Mouse (Mus musculus) testis, adult 2 months (tissue): ENCODE measurements around the gene Mat2a. TPM values are rescaled to one million over a fixed set of nuclear protein-coding genes. Genes with fewer than 3 reads are reported as not detected.
A peak's percentile ranks its signal among the peaks of the same experiment; 100 is the strongest.

Source experiments
- H3K27ac ChIP-seq: fragments of 200-500 bp; 2 replicates; pipeline ENCODE4 v1.5.1; 2012; ENCODE audit warnings: low read depth, low read length; ENCODE audit not compliant: control insufficient read depth, insufficient read depth
- H3K27me3 ChIP-seq: fragments of 200-500 bp; 2 replicates; pipeline ENCODE4 v1.6.1; 2012; ENCODE audit warnings: mild to moderate bottlenecking, low read length, moderate library complexity; ENCODE audit not compliant: control insufficient read depth, insufficient read depth
- H3K36me3 ChIP-seq: fragments of 200-500 bp; 2 replicates; pipeline ENCODE4 v1.6.1; 2012; ENCODE audit warnings: mild to moderate bottlenecking, low read length; ENCODE audit not compliant: control insufficient read depth, insufficient read depth
- H3K4me1 ChIP-seq: fragments of 200-500 bp; 2 replicates; pipeline ENCODE4 v1.6.1; 2012; ENCODE audit warnings: low read length; ENCODE audit not compliant: control insufficient read depth, insufficient read depth
- H3K4me3 ChIP-seq: fragments of 200-500 bp; 2 replicates; pipeline ENCODE4 v1.5.1; 2012; ENCODE audit warnings: low read depth, mild to moderate bottlenecking, low read length, moderate library complexity, mixed read lengths; ENCODE audit not compliant: control insufficient read depth
- CTCF ChIP-seq: fragments of 200-500 bp; IDR thresholded peaks from 2 replicates; pipeline ENCODE4 v1.5.1; 2012; ENCODE audit warnings: low read depth, mild to moderate bottlenecking, inconsistent platforms, low read length, moderate library complexity; ENCODE audit not compliant: control insufficient read depth, insufficient read depth, insufficient replicate concordance
- POLR2A ChIP-seq: fragments of 200-500 bp; IDR thresholded peaks from 2 replicates; pipeline ENCODE4 v1.6.1; 2012; ENCODE audit warnings: low read depth, mild to moderate bottlenecking, inconsistent platforms, low read length, moderate library complexity; ENCODE audit not compliant: control insufficient read depth
- polyA plus RNA-seq: library from polyadenylated mRNA; depleted of rRNA; stranded (reverse); fragments of >200 nt; gene quantifications from 2 replicates; pipeline ENCODE4 v1.2.3, GENCODE M21; 2012

The Mat2a gene
- polyA plus RNA-seq, 1 experiment: 67.4 TPM

DNA sequence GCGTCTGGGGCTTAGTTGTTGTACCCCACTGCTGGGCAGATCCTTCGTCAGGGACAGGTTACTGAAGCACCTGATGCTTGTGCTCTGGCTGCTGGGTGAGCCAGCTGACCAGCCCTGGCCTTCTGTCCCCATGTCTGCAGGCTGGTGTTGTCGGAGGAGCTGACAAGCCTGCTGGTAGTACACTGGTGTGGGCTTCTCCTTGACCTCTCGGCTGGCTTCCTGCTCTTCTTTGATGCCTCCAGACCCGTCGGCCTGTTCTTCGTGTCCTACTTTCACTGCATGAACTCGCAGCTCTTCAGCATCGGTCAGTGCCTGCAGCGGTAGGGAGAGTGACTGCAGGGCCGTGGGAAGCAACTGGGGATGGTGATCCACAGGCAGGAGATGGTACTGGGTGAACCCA is 13.7 kb downstream of the Mat2a start:
- TF ChIP-seq POLR2A (no peak), CTCF (no peak)
- H3K27me3 ChIP-seq: no peaks in the 10 kb centered on the region
- no peaks in the 10 kb centered on the region; the same call in 1 of the 2 replicates for H3K36me3 ChIP-seq
- H3K27ac ChIP-seq: no peak overlapping the region
- H3K4me3 ChIP-seq: no peak overlapping the region
- no peaks in the 10 kb centered on the region for H3K4me1 ChIP-seq

DNA sequence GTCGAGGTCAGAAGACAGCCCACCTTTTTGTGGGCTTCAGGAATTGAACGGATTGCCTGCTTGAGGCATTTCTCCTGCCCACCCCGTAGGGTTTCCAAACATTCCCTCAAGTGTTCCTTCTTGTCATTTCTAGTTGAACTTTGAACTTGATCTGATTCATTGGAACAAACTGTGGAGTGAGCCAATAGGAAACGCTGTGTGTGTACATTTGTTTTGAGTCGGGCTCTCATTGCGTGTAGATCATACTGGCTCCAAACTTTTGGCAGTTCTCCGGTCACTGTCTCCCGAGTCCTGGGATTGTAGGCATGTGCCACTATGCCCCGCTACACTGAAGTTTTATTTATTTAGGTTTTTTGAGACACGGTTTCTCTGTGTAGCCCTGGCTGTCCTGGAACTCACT is 18.5 kb downstream of the Mat2a start:
- H3K36me3 ChIP-seq: no peaks in the 10 kb centered on the region; the same call in 1 of the 2 replicates
- H3K4me1 ChIP-seq: no peaks in the 10 kb centered on the region
- H3K27me3 ChIP-seq: no peaks in the 10 kb centered on the region
- H3K4me3 ChIP-seq: no peak overlapping the region
- no peak overlapping the region for H3K27ac ChIP-seq
- TF ChIP-seq POLR2A (no peak), CTCF (no peak)

- H3K4me1 ChIP-seq: no peaks in the 10 kb centered on the region
- no peaks in the 10 kb centered on the region; the same call in 1 of the 2 replicates for H3K36me3 ChIP-seq
Measured at GRCm38 (mm10) chr6:72419806-72420205, 19.6 kb downstream of the Mat2a start.

DNA sequence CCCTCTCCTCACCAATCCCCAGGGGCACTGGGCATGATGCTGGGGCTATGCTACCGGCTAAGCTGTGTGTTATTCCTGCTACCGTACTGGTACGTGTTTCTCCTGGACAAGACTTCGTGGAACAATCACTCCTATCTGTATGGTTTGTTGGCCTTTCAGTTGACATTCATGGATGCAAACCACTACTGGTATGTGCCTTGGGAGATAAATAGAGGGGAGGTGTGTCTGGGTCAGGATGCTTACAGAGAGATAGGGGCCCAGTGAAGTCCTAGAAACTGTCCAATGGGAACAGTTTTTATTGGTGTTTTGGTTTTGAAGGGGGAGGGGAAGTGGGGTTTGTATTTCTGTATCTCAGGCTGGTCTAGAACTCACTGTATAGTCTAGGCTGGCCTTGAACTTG is 21.1 kb downstream of the Mat2a start:
- no peaks in the 10 kb centered on the region for H3K36me3 ChIP-seq

More at GRCm38 (mm10) chr6:72419806-72420205, 19.6 kb downstream of the Mat2a start:
- Histone ChIP-seq H3K27me3 (no peaks in the 10 kb centered on the region), H3K27ac (no peak overlapping the region), H3K4me3 (no peak overlapping the region)
- no peak for TF ChIP-seq CTCF
- no peak for TF ChIP-seq POLR2A

GRCm38 (mm10) chr6:72415964-72416772 is 23.2 kb downstream of the Mat2a start:
- Histone ChIP-seq H3K4me1 (peaks cover 8% of the 10 kb centered on the region), H3K27me3 (no peaks in the 10 kb centered on the region), H3K36me3 (no peaks in the 10 kb centered on the region), H3K27ac (no peak overlapping the region), H3K4me3 (no peak overlapping the region)
- TF ChIP-seq CTCF (no peak), POLR2A (no peak)

More for the DNA sequence above, 21.1 kb downstream of the Mat2a start:
- no peak overlapping the region for H3K4me3 ChIP-seq
- H3K27ac ChIP-seq: no peak overlapping the region
- peaks cover 8% of the 10 kb centered on the region for H3K4me1 ChIP-seq
- H3K27me3 ChIP-seq: no peaks in the 10 kb centered on the region
- TF ChIP-seq POLR2A (no peak), CTCF (no peak)

- Histone ChIP-seq H3K4me3 (no peak overlapping the region), H3K4me1 (peaks cover 8% of the 10 kb centered on the region), H3K27ac (no peak overlapping the region), H3K36me3 (no peaks in the 10 kb centered on the region), H3K27me3 (no peaks in the 10 kb centered on the region)
- TF ChIP-seq CTCF: no peak
- TF ChIP-seq POLR2A: no peak
Measured at GRCm38 (mm10) chr6:72415181-72415580, 24.2 kb downstream of the Mat2a start.

GRCm38 (mm10) chr6:72414076-72414756 is 25.1 kb downstream of the Mat2a start, which contains the start of gene Ggcx:
Gene Ggcx (plus strand): TSS chr6:72414308.
- TF ChIP-seq CTCF (no peak), POLR2A (peak; percentile 66)
- no peaks in the 10 kb centered on the region for H3K36me3 ChIP-seq
- peak within 1 kb of the TSS; percentile 98 for H3K4me3 ChIP-seq
- H3K27me3 ChIP-seq: no peaks in the 10 kb centered on the region
- peak within 1 kb of the TSS; percentile 82; the same call in 1 of the 2 replicates for H3K27ac ChIP-seq
- peaks cover 8% of the 10 kb centered on the region for H3K4me1 ChIP-seq
